Mouse (Mus musculus): ENCODE results near the gene Ccer2. TPM values are rescaled to one million over a fixed set of nuclear protein-coding genes. Genes with fewer than 3 reads are reported as not detected.
A peak's percentile ranks its signal among the peaks of the same experiment; 100 is the strongest.

Ccer2 gene
- polyA plus RNA-seq (2011; ENCODE audit: insufficient read depth, insufficient read length, low read depth, missing spikeins) = not detected in 2 replicates

DNA sequence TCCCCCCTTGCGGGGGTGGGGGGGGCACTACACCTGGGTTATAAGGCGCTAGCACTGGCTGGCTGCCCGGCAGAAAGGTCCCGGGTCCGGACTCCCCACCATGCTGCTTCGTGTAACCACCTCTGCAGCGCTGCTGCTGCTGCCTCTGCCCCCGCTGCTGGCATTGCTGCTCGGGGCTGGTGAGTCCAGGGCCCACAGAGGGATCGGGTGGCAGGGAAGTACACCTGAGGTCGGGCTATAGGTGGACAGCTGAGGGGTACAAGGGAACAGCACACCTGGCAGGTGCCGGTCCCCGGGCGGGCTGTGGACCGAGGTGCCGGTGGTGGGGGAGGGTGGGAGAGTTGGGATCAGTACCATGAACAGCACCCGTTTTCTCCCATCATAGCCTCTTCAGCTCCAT, at the start of gene Ccer2:
Ccer2 (plus strand) TSS at position 96 of the 400 bp plus-strand sequence.
- TF ChIP-seq POLR2A (IDR thresholded peaks at IDR 0.05; ENCODE audit: insufficient read depth, low read length) = no peak
- no peak for TF ChIP-seq CTCF (IDR thresholded peaks at IDR 0.05; ENCODE audit: low read depth, low read length)
- TF ChIP-seq EP300 (IDR thresholded peaks at IDR 0.05; ENCODE audit: insufficient read depth, low read depth, low read length) = no peak
- Histone ChIP-seq H3K9me3 (replicated peaks; ENCODE audit: control insufficient read depth, insufficient read depth, low read length, poor library complexity, severe bottlenecking) (no peaks in the 10 kb centered on the region), H3K27ac (ENCODE audit: insufficient read depth, low read length) (no peak within 1 kb of the TSS), H3K36me3 (ENCODE audit: control insufficient read depth, insufficient read depth, low read length, poor library complexity, severe bottlenecking) (no peaks in the 10 kb centered on the region), H3K4me3 (ENCODE audit: low read depth, low read length) (peak within 1 kb of the TSS; percentile 58), H3K27me3 (ENCODE audit: control insufficient read depth, insufficient read depth, low read length, poor library complexity, severe bottlenecking) (no peaks in the 10 kb centered on the region), H3K4me1 (ENCODE audit: control insufficient read depth, insufficient read depth, low read length) (no peaks in the 10 kb centered on the region), H3K9ac (ENCODE audit: low read depth, poor library complexity, severe bottlenecking) (no peak within 1 kb of the TSS)

DNA sequence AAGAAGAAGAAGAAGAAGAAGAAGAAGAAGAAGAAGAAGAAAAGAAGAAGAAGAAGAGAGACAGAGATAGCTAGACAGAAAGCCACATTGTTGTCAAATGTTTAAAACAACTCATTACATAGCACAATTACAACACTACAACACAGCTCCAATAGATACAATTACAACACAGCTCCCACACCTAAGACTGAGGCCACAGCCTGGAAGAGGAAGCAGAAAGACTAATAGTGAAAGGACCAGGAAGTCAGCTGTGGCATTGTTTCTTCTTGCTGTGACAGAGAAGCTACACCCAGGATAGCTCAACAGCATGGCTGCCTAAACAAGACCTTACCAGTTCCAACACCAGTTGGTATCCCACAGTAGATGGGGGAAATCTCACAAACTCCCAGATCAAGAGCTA, 46.5 kb upstream of the Ccer2 start:
- no peak overlapping the region for H3K9ac ChIP-seq (ENCODE audit: low read depth, poor library complexity, severe bottlenecking)
- no peaks in the 10 kb centered on the region for H3K9me3 ChIP-seq (replicated peaks; ENCODE audit: control insufficient read depth, insufficient read depth, low read length, poor library complexity, severe bottlenecking)
- no peaks in the 10 kb centered on the region for H3K36me3 ChIP-seq (ENCODE audit: control insufficient read depth, insufficient read depth, low read length, poor library complexity, severe bottlenecking)
- no peaks in the 10 kb centered on the region for H3K27me3 ChIP-seq (ENCODE audit: control insufficient read depth, insufficient read depth, low read length, poor library complexity, severe bottlenecking)
- no peak overlapping the region for H3K4me3 ChIP-seq (ENCODE audit: low read depth, low read length)
- H3K27ac ChIP-seq (ENCODE audit: insufficient read depth, low read length) = no peak overlapping the region
- TF ChIP-seq CTCF (IDR thresholded peaks at IDR 0.05; ENCODE audit: low read depth, low read length) (no peak), POLR2A (IDR thresholded peaks at IDR 0.05; ENCODE audit: insufficient read depth, low read length) (no peak), EP300 (IDR thresholded peaks at IDR 0.05; ENCODE audit: insufficient read depth, low read depth, low read length) (no peak)
- peaks cover 2% of the 10 kb centered on the region for H3K4me1 ChIP-seq (ENCODE audit: control insufficient read depth, insufficient read depth, low read length)

DNA sequence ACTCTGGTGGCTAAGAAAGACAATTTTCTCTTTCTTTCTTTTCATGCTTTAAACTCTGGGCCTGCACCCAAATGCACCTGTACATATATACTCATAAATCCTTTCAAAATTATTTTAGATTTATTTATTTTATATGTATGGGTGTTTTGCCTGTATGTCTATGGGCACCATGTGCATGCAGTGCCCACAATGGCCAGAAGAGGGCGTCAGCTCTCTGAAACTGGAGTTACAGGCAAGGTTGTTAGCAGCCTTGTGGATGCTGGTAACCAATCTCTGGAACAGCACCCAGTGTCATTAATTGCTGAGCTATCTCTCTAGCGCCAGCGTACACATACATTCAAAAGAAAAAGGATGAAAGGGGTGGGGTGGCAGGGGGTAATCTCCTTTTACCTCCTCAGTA, 45.0 kb upstream of the Ccer2 start:
- Histone ChIP-seq H3K9ac (ENCODE audit: low read depth, poor library complexity, severe bottlenecking) (no peak overlapping the region), H3K4me1 (ENCODE audit: control insufficient read depth, insufficient read depth, low read length) (peaks cover 2% of the 10 kb centered on the region), H3K9me3 (replicated peaks; ENCODE audit: control insufficient read depth, insufficient read depth, low read length, poor library complexity, severe bottlenecking) (no peaks in the 10 kb centered on the region), H3K4me3 (ENCODE audit: low read depth, low read length) (no peak overlapping the region), H3K27ac (ENCODE audit: insufficient read depth, low read length) (no peak overlapping the region), H3K36me3 (ENCODE audit: control insufficient read depth, insufficient read depth, low read length, poor library complexity, severe bottlenecking) (no peaks in the 10 kb centered on the region), H3K27me3 (ENCODE audit: control insufficient read depth, insufficient read depth, low read length, poor library complexity, severe bottlenecking) (no peaks in the 10 kb centered on the region)
- TF ChIP-seq CTCF (IDR thresholded peaks at IDR 0.05; ENCODE audit: low read depth, low read length) (peak; percentile 80), POLR2A (IDR thresholded peaks at IDR 0.05; ENCODE audit: insufficient read depth, low read length) (no peak), EP300 (IDR thresholded peaks at IDR 0.05; ENCODE audit: insufficient read depth, low read depth, low read length) (no peak)

DNA sequence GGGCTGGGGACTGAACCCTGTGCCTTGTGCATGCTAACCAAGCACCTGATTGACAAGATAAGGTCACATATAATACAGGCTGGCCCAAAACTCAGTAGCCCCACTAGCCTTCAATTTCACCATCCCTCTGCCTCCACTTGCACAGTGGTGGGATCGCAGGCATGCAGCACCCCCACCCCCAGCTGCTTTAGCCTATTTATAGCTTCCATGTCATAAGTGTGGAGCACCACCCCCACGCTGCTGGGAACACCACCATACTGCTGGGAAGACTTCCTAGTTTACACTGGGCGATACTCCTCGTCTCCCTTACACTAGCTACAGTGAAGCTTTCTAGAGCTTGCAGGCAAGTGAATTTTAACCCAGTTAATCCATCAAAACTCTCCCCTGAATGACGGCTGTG, 41.3 kb upstream of the Ccer2 start:
- Histone ChIP-seq H3K4me3 (ENCODE audit: low read depth, low read length) (no peak overlapping the region), H3K4me1 (ENCODE audit: control insufficient read depth, insufficient read depth, low read length) (peaks cover 4% of the 10 kb centered on the region), H3K27me3 (ENCODE audit: control insufficient read depth, insufficient read depth, low read length, poor library complexity, severe bottlenecking) (no peaks in the 10 kb centered on the region), H3K9me3 (replicated peaks; ENCODE audit: control insufficient read depth, insufficient read depth, low read length, poor library complexity, severe bottlenecking) (no peaks in the 10 kb centered on the region), H3K9ac (ENCODE audit: low read depth, poor library complexity, severe bottlenecking) (no peak overlapping the region), H3K36me3 (ENCODE audit: control insufficient read depth, insufficient read depth, low read length, poor library complexity, severe bottlenecking) (no peaks in the 10 kb centered on the region), H3K27ac (ENCODE audit: insufficient read depth, low read length) (no peak overlapping the region)
- TF ChIP-seq EP300 (IDR thresholded peaks at IDR 0.05; ENCODE audit: insufficient read depth, low read depth, low read length) (no peak), POLR2A (IDR thresholded peaks at IDR 0.05; ENCODE audit: insufficient read depth, low read length) (no peak), CTCF (IDR thresholded peaks at IDR 0.05; ENCODE audit: low read depth, low read length) (no peak)

DNA sequence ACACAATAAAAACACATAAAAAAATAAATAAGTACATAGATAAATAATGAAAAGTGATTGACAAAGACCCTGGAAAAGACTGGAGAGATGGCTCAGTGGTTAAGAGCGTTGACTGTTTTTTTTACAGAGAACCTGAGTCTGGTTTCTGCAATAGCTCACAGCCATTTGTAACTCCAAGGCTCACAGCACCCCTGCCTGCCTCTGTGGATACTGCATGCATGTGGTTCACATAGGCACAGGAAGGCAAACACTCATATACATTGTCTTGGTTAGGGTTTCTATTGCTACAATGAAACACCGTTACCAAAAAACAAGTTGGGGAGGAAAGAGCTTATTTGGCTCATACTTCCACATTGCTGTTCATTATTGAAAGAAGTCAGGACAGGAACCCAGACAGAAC, 40.4 kb upstream of the Ccer2 start:
- Histone ChIP-seq H3K9me3 (replicated peaks; ENCODE audit: control insufficient read depth, insufficient read depth, low read length, poor library complexity, severe bottlenecking) (no peaks in the 10 kb centered on the region), H3K27ac (ENCODE audit: insufficient read depth, low read length) (no peak overlapping the region), H3K36me3 (ENCODE audit: control insufficient read depth, insufficient read depth, low read length, poor library complexity, severe bottlenecking) (no peaks in the 10 kb centered on the region), H3K4me1 (ENCODE audit: control insufficient read depth, insufficient read depth, low read length) (peaks cover 6% of the 10 kb centered on the region), H3K9ac (ENCODE audit: low read depth, poor library complexity, severe bottlenecking) (no peak overlapping the region), H3K4me3 (ENCODE audit: low read depth, low read length) (no peak overlapping the region), H3K27me3 (ENCODE audit: control insufficient read depth, insufficient read depth, low read length, poor library complexity, severe bottlenecking) (no peaks in the 10 kb centered on the region)
- TF ChIP-seq CTCF (IDR thresholded peaks at IDR 0.05; ENCODE audit: low read depth, low read length) (no peak), EP300 (IDR thresholded peaks at IDR 0.05; ENCODE audit: insufficient read depth, low read depth, low read length) (no peak), POLR2A (IDR thresholded peaks at IDR 0.05; ENCODE audit: insufficient read depth, low read length) (no peak)

DNA sequence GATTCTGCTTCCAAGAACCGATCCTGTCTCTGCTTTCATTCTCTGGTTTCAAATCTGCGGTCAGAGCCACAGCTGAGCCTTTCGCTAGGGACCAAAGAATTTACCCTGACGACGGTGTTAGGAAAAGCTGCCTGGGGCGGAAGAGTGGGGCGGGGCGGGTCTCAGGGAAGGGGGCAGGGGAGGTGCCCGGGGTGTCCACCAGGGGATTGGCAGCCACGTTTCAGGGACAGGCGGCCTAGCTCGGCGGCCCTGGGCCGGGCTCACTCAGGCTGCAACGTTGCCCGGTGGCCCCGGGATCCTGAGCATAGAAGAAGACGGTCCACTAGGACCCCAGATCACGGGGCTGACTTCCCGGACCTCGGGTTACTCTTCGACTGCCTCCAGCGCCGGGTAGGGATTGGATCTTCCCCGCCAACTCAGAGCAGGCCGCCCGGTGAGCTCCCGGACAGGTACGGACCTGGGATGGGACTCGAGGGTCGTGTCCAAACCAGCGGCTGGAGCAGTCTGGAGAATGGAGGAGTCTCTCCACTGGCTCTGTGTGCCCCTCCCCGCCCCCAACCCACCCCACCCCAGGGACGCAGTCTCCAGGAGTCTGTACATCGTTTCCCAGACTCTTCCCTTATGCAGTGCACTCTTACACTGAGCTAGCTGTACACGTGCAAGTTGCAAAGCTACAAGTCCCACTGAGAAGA, 39.2 kb upstream of the Ccer2 start, which contains the start of gene Fbxo17:
Fbxo17 (plus strand) TSS at position 215 of the 692 bp plus-strand sequence.
- no peaks in the 10 kb centered on the region for H3K9me3 ChIP-seq (replicated peaks; ENCODE audit: control insufficient read depth, insufficient read depth, low read length, poor library complexity, severe bottlenecking)
- peaks cover 8% of the 10 kb centered on the region for H3K4me1 ChIP-seq (ENCODE audit: control insufficient read depth, insufficient read depth, low read length)
- no peaks in the 10 kb centered on the region for H3K27me3 ChIP-seq (ENCODE audit: control insufficient read depth, insufficient read depth, low read length, poor library complexity, severe bottlenecking)
- peak within 1 kb of the TSS; percentile 73 for H3K4me3 ChIP-seq (ENCODE audit: low read depth, low read length)
- peak within 1 kb of the TSS; percentile 93 for H3K9ac ChIP-seq (ENCODE audit: low read depth, poor library complexity, severe bottlenecking)
- no peaks in the 10 kb centered on the region for H3K36me3 ChIP-seq (ENCODE audit: control insufficient read depth, insufficient read depth, low read length, poor library complexity, severe bottlenecking)
- no peak within 1 kb of the TSS for H3K27ac ChIP-seq (ENCODE audit: insufficient read depth, low read length)
- TF ChIP-seq CTCF (IDR thresholded peaks at IDR 0.05; ENCODE audit: low read depth, low read length) (no peak), POLR2A (IDR thresholded peaks at IDR 0.05; ENCODE audit: insufficient read depth, low read length) (no peak), EP300 (IDR thresholded peaks at IDR 0.05; ENCODE audit: insufficient read depth, low read depth, low read length) (no peak)
